ENCODE assay signal across 7 mouse cellular contexts in the genomic region with DNA sequence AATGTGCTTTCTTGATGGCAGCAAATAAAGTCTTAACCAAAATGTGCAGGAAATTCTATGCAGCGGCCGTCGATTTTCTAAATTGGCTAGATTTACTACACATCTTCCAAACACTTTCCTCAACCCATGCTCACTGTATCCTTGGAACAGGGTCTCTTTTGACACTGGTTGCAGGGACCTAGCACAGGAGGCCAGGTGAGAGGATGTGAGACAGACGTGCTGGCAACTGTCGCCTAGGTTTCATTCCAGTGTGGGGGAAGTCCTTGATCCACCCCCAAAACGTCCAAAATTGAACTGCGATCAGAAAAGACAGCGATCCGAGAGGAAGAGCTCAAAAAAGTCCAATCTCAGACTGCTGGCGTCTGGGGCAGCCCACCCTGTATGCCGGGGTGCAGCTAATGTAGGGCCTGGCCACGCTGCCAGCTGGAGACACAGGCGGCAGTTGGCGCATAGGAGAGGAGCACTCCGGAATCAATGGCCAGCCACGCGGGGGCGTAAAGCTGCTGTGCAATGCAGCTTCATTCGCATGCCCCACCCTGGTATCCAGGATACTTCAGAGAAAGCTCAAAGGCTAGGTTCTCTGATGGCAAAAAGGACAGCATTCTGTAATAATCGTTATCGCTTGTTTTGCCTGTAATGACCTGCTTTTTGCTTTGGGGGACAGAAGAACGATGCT. TPM values are rescaled to one million over a fixed set of nuclear protein-coding genes. Genes with fewer than 3 reads are reported as not detected.
A peak's percentile ranks its signal among the peaks of the same experiment; 100 is the strongest.
DNase-seq lines count a peak whose midpoint lies in the region; ATAC-seq and TF ChIP-seq lines count a peak whose summit lies in the region.

No protein-coding gene starts in this region.

- WGBS in intestine, postnatal 0 days, result 17% methylated on average over 22 of the region's 22 CpGs
- 19% methylated on average over 22 of the region's 22 CpGs for WGBS in limb, embryonic 10.5 days
- WGBS in midbrain, embryonic 12.5 days, result 23% methylated on average over 22 of the region's 22 CpGs

- TF ChIP-seq CTCF in intestine, postnatal 0 days (IDR thresholded peaks at IDR 0.05; ENCODE audit: low read depth), result peak; percentile 88

- H3K9ac ChIP-seq in intestine, postnatal 0 days (ENCODE audit: low read depth, low read length), result no peak overlapping the region
- peak overlapping the region; percentile 24; the same call in 1 of the 2 replicates for H3K9ac ChIP-seq in midbrain, embryonic 12.5 days (replicated peaks)

- peak overlapping the region; percentile 33 for H3K4me2 ChIP-seq in intestine, postnatal 0 days (replicated peaks; ENCODE audit: low read depth)
- H3K4me2 ChIP-seq in midbrain, embryonic 12.5 days (replicated peaks), result peak overlapping the region; percentile 38

- H3K27ac ChIP-seq in intestine, postnatal 0 days (ENCODE audit: low read depth, low read length), result no peak overlapping the region
- H3K27ac ChIP-seq in limb, embryonic 10.5 days, result no peak overlapping the region
- no peak overlapping the region for H3K27ac ChIP-seq in midbrain, embryonic 12.5 days (replicated peaks)

- H3K9me3 ChIP-seq in intestine, postnatal 0 days (ENCODE audit: control insufficient read depth), result no peaks in the 10 kb centered on the region
- no peaks in the 10 kb centered on the region for H3K9me3 ChIP-seq in limb, embryonic 10.5 days (replicated peaks)
- H3K9me3 ChIP-seq in midbrain, embryonic 12.5 days, result no peaks in the 10 kb centered on the region

- H3K36me3 ChIP-seq in intestine, postnatal 0 days (ENCODE audit: control insufficient read depth, insufficient read depth), result no peaks in the 10 kb centered on the region
- H3K36me3 ChIP-seq in limb, embryonic 10.5 days, result no peaks in the 10 kb centered on the region
- no peaks in the 10 kb centered on the region for H3K36me3 ChIP-seq in midbrain, embryonic 12.5 days

- no peaks in the 10 kb centered on the region for H3K4me1 ChIP-seq in intestine, postnatal 0 days (replicated peaks; ENCODE audit: control insufficient read depth, insufficient read depth, low read length)
- H3K4me1 ChIP-seq in limb, embryonic 10.5 days, result peaks cover 11% of the 10 kb centered on the region
- H3K4me1 ChIP-seq in midbrain, embryonic 12.5 days, result 0 out of 2 replicates have a peak, but pooled peaks cover 4% of the 10 kb centered on the region

- peak; percentile 66 to 87 for DNase-seq in adrenal gland, adult (ENCODE audit: inconsistent age in 2 of 2, low spot score in 1 of 2)
- peak; percentile 59 for DNase-seq in embryo, embryonic 11.5 days (ENCODE audit: low read depth, low spot score)
- peak; percentile 82 for DNase-seq in limb, embryonic 10.5 days (ENCODE audit: low spot score)
- DNase-seq in spleen, adult 12 weeks (ENCODE audit: low spot score), result peak; percentile 24

- no peak overlapping the region for H3K4me3 ChIP-seq in intestine, postnatal 0 days (ENCODE audit: low read depth, low read length)
- H3K4me3 ChIP-seq in limb, embryonic 10.5 days, result peak overlapping the region; percentile 28
- 0 out of 2 replicates have a peak overlapping the region, but pooled peaks have one; percentile 12 for H3K4me3 ChIP-seq in midbrain, embryonic 12.5 days

- H3K27me3 ChIP-seq in intestine, postnatal 0 days (replicated peaks; ENCODE audit: control insufficient read depth, insufficient read depth, low read length), result no peaks in the 10 kb centered on the region
- no peaks in the 10 kb centered on the region for H3K27me3 ChIP-seq in limb, embryonic 10.5 days (ENCODE audit: low read depth, poor library complexity, severe bottlenecking)
- no peaks in the 10 kb centered on the region for H3K27me3 ChIP-seq in midbrain, embryonic 12.5 days

- peak; percentile 90 for ATAC-seq in granulocyte monocyte progenitor cell, adult 5-6 weeks (replicated peaks; ENCODE audit: poor library complexity, severe bottlenecking)
- peak; percentile 73; the same call in 1 of the 2 replicates for ATAC-seq in intestine, postnatal 0 days
- peak; percentile 91 for ATAC-seq in midbrain, embryonic 12.5 days (ENCODE audit: low FRiP score, low read depth)

RNA-seq across cellular contexts. Expression of a gene that starts 3.6 kb away (rescaled TPM):
- total RNA-seq in granulocyte monocyte progenitor cell, adult 5-6 weeks (2014; fragmentation: Nextera tagmentation), result not detected in 2 replicates
- total RNA-seq in granulocyte monocyte progenitor cell, adult 5-6 weeks (2017), result not detected in 2 replicates
- not detected in 2 replicates for polyA plus RNA-seq in intestine, postnatal 0 days (2015; fragmentation: Nextera tagmentation; extraction: Ambion mirVana)
- polyA plus RNA-seq in limb, embryonic 10.5 days (2016; fragmentation: Nextera tagmentation; extraction: Ambion mirVana), result not detected in 2 replicates
- polyA plus RNA-seq in midbrain, embryonic 12.5 days (2016; fragmentation: Nextera tagmentation; extraction: Ambion mirVana), result not detected in 2 replicates

RNA-seq across cellular contexts. Expression of a gene that starts 10.3 kb away (rescaled TPM):
- not detected in 2 replicates for total RNA-seq in granulocyte monocyte progenitor cell, adult 5-6 weeks (2014; fragmentation: Nextera tagmentation)
- not detected in 2 replicates for total RNA-seq in granulocyte monocyte progenitor cell, adult 5-6 weeks (2017)
- not detected in 2 replicates for polyA plus RNA-seq in intestine, postnatal 0 days (2015; fragmentation: Nextera tagmentation; extraction: Ambion mirVana)
- polyA plus RNA-seq in limb, embryonic 10.5 days (2016; fragmentation: Nextera tagmentation; extraction: Ambion mirVana), result not detected in 2 replicates
- polyA plus RNA-seq in midbrain, embryonic 12.5 days (2016; fragmentation: Nextera tagmentation; extraction: Ambion mirVana), result not detected in 2 replicates

RNA-seq across cellular contexts. Expression of a gene that starts 14.3 kb away (rescaled TPM):
- 129 and 177 TPM in 2 replicates for total RNA-seq in granulocyte monocyte progenitor cell, adult 5-6 weeks (2014; fragmentation: Nextera tagmentation)
- 165 and 205 TPM in 2 replicates for total RNA-seq in granulocyte monocyte progenitor cell, adult 5-6 weeks (2017)
- polyA plus RNA-seq in intestine, postnatal 0 days (2015; fragmentation: Nextera tagmentation; extraction: Ambion mirVana), result 92.5 TPM in 2 replicates
- polyA plus RNA-seq in limb, embryonic 10.5 days (2016; fragmentation: Nextera tagmentation; extraction: Ambion mirVana), result 141 and 150 TPM in 2 replicates
- 128 and 135 TPM in 2 replicates for polyA plus RNA-seq in midbrain, embryonic 12.5 days (2016; fragmentation: Nextera tagmentation; extraction: Ambion mirVana)

Comparison
In these comparisons a context has a peak if more than half of its experiments do, and no peak if none do; other contexts are left out.
1. DNase-seq: peak in every context shown above with its lines; median percentile 82 in limb, embryonic 10.5 days; 76 in adrenal gland, adult; 59 in embryo, embryonic 11.5 days; 24 in spleen, adult 12 weeks.